Mouse (Mus musculus) right cerebral cortex, postnatal 10 days (tissue): ENCODE measurements around the gene Casp7.
"Not testable (repeated sequence)": the region's sequence is repeated elsewhere in the genome, so short reads cannot be mapped to it uniquely, and the experiment has no call there.

ENCODE experiments used
- DNase-seq, 2 experiments: peaks; one replicate each; pipeline ENCODE4 v3.0.0; 2021; ENCODE audit warnings: low spot score in 2 of 2

Casp7 gene

GRCm38 (mm10) chr19:56385546-56385945 is 11.4 kb upstream of the Casp7 start:
- DNase-seq: no peak

GRCm38 (mm10) chr19:56386095-56386494 is 10.8 kb upstream of the Casp7 start:
- DNase-seq: no peak

DNA sequence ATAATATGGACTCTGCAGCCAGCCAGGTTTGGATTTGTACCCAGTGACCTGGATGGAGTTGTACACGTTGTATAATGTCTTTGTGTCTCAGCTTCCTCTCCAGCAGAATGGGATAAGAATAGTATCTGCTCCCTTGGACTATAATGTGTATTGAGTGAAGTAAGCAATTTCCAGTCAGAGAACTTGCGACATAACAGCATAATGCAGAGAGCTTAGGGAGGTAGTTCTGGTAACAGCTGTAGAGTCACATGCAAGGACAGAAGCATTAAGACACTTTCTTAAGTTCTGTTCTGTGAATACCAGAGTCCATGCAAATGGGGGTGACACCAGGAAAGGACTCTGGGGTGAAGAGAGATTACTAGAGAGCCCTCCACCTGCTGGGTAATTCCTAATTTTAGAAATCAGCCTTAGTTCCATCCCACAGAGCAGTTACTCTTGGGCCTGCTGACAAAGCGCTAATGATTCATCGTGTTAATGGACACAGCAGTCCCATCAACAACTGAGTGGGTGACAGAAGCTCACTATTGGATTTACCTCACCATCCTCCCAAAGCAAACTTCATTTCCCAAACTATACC is 9.1 kb upstream of the Casp7 start:
- DNase-seq: no peak

- DNase-seq: no peak
These were observed 7.8 kb upstream of the Casp7 start for GRCm38 (mm10) chr19:56389176-56389575.

GRCm38 (mm10) chr19:56389879-56390278 is 7.0 kb upstream of the Casp7 start, which contains the start of gene Nrap:
Gene Nrap (minus strand): TSS chr19:56390037.
- DNase-seq: no peak

GRCm38 (mm10) chr19:56391307-56392046 is 5.5 kb upstream of the Casp7 start:
- DNase-seq: no peak

- DNase-seq: no peak
These were observed 3.5 kb upstream of the Casp7 start for GRCm38 (mm10) chr19:56393311-56393866.

DNA sequence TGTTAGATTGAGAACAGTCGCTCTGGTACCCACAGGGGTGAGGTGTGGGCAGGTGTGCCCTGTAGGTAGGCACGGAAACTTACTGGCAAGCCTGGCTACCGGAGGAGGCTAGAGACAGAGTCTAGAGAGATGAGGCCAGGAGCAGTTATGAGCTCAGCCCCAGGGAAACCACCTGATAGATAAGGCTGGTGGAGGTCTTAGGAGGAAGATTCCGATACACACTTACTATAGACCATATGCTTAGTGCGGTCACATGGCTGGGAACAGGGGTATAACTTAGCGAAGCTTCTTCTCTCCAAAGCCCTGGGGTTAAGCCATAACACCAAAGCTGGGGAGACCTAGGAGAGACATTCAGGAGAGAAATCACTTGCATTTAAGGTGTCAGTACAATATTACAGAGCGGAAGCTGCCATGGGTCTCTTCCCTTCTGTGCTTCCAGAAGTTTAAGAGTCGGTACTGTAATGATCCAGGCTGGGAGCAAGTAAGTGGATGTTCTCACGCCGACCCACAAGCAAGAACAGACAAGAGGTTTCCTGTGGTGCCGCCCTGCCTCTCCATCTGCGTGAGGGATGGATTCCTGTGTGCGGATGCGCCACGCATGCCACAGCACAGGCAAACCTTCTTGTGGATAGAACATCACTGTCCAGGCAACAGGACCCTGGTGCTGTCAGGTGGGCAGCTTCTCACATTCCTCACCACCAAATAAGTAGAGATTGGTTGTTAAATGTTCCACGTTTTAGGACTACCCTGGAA is 1.6 kb upstream of the Casp7 start:
- DNase-seq: no peak

DNA sequence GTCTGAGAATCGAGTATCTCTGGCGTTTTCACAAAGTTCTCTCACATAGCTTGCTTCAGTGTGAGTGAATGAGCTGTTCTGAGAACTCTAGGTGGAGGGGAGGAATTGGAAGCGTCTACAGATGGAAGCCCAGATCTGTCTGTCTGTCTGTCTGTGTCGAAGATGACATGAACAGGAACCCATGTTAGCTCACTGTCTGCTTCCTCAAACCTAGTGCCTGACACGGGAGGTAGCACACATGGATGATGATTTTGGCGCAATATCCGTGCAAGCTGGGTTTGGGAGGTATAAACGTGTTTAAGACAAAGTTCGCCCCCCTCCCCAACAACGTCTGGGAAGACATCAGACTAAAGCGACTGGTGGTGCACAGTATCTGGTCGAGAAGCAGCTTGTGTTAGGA is 702 bp upstream of the Casp7 start:
- no peak for DNase-seq

GRCm38 (mm10) chr19:56397663-56398527 is 966 bp downstream of the Casp7 start:
- no peak for DNase-seq

DNA sequence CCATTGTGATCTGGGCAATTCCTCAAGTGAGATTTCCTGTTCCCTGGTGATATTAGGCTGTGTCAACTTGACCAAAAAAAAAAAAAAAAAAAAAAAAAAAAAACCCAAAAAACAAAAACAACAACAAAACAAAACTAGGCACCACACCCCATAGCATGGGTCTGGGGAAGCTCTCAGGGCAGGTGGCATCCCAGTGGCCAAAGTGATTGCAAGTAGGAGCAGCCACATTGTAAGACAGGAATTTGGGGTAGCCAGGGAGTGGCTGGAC is 1.5 kb downstream of the Casp7 start:
- DNase-seq: no peak

DNA sequence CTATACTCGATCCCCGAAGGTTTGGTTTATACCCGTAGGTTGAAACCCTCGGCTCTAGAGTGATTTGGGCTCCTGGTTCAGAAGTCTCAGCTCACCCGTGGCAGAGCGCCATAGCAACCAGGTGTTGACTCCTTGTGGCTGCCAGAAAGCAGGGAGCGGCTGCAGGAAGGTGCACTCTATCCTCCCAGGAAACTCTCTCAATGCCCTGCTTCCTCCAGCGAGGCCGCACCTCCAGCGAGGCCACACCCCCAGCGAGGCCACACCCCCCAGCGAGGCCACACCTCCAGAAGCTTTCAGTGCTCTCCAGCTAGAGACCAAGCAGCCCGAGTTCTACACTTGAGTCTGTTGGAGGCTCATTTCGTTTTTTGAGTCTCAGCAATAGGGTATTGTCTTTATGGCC is 3.3 kb downstream of the Casp7 start:
- peak in 1 of 2 experiments; percentile 43 for DNase-seq

DNA sequence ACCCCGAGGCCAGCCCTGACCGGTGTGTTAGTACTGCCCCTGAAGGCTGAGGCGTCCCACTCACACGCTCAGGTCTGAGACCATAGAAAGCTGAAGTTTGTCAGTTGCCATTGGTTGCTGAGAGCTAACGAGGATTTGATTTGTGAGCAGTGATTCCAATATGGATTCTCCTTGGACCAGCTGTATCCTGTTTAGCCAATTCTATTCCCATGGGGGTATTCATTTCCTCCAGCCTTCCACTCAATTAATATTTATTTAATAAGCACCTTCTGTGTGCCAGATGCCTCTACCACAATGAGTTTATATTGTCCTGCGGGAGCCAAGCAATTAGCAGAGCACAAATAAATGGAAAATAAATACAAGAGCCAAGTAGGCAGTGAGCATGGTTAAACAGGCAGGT is 4.9 kb downstream of the Casp7 start:
- DNase-seq: no peak

GRCm38 (mm10) chr19:56405824-56406223 is 8.9 kb downstream of the Casp7 start:
- DNase-seq: no peak

DNA sequence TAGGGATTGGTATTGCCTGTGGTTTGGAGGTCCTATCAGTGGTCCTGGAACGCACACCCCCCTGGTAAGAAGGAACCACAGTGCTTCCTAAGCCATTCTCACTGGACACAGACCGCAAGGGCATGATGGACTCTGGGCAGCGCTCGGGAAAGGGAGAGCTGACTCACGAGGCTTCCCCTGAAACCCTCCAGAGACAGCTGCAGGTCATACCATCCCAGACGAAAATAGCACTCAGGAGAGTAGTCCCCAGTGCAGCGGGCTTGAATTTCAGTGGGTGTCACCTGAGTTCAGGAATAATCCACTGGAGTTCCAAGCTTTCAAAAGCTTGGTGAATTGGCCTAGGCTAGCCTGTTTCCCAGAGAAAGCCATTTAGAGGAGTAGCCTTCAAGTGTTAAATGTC is 9.7 kb downstream of the Casp7 start:
- no peak for DNase-seq

- DNase-seq: not testable (repeated sequence)
These were observed 13.0 kb downstream of the Casp7 start for GRCm38 (mm10) chr19:56409884-56410283.

DNA sequence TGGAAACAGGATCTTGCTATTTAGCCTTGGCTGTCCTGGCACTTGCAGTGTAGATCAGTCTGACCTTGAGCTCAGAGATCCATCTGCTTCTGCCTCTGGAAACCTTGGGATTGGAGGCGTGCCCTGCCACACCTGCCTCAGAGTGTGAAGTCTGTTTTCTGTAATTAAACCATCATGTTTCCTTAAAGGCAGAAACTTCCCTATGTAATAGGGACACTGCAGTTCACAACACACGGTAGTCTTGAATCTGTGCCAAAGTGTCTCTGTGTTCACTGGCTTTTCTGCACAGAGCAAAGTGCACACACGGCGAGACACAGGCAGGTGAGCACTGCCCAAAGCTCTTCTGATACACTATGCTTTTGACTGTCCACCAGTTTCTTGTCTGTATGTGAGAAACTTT is 21.5 kb downstream of the Casp7 start:
- DNase-seq: no peak

DNA sequence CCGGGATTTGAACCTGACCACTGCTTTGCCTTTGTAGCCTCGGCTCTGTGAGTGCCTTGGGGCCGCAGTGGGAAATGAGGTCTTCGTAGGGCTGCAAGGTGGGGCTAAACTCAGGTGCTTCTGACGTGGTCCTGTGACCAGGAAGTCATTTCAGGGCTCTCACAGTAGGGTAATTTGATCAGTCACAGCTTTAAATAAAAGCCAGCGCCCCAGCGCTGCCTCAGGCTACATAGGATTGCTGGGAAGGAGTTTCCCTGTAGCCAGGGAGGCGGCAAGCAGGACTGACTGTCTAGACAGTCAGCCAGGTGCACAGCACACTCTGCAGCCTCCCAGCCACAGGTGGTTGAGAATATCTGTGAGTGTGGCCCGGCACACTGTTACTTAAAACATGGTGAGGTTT is 22.5 kb downstream of the Casp7 start:
- no peak for DNase-seq

- DNase-seq: no peak
These were observed 23.4 kb downstream of the Casp7 start for GRCm38 (mm10) chr19:56420345-56420744.

DNA sequence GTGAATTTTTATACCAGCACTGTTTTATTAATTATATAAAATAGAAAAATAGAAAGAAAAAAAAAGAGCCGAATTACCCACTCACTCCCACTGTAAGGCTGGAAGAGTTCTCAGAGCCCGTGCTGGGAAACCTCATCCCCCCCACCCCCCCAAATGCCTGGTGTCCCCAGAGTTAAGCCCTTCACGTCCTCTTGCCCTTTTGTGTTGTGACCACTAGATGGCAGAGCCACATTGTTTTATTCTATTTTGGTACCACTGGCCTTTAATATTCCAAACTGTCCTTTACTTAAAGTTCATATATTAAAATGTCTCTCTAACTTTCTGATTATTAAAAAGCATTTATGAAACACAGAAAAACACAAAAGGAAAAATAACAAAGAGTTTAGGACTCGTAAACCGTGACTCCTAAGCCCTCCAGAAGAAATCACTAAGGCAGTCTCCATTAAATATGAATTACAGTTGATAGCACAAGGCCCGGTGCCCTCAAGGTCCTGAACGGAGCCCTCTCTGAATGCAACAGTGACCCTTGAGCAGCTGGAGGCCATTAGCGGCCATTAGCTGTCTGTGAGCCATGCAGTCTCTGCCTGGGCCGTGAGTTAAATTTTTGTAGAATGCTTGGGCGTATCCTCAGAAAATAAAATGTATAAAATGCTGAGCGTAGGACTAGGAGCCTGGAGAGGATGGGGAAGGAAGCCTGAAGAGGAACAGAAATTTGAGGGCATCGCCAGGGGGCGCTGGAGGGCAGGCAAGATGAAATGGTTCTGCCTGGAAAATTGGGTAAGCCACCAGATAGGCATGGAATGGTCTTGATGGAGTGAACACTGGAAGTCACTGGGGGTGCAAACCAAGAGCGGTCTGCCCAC is 25.8 kb downstream of the Casp7 start:
- peak; percentile 90 to 95 for DNase-seq

DNA sequence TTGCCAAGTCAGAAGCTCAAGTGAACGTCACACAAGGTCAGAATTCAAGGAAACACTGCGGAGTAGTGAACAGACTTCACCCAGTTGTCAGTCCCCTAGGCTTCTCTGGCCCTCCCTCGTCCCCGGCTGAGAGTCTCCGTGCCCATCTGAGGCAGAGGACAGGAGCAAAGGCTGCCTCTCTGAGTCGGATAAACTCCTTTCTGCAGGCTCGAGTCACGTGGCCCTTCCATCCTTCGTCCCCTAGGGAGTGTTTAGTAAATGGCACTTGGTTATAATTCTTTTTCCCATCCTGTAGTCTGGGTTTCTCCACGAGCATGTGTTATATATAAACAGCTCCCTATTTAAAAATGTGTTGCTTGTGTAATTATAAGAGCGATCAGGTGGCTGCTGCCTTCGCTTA is 26.4 kb downstream of the Casp7 start:
- peak; percentile 43 to 53 for DNase-seq
